Mouse (Mus musculus): ENCODE data around the gene Zkscan8. TPM values are rescaled to one million over a fixed set of nuclear protein-coding genes. Genes with fewer than 3 reads are reported as not detected.

Gene Zkscan8
- polyA plus RNA-seq, 1 experiment from 2014 or later = 3.2 TPM

Other genes with a start within 250 kb of the Zkscan8 start
- not detected in 2 replicates for gene Gpx5, start 238.4 kb downstream of the Zkscan8 start, polyA plus RNA-seq (2015; fragmentation: Nextera tagmentation; extraction: Ambion mirVana)
- gene Gpx6, start 219.0 kb downstream of the Zkscan8 start, polyA plus RNA-seq (2015; fragmentation: Nextera tagmentation; extraction: Ambion mirVana) = 1.7 and 1.9 TPM in 2 replicates
- not detected in 2 replicates for gene Olfr1367, start 184.2 kb downstream of the Zkscan8 start, polyA plus RNA-seq (2015; fragmentation: Nextera tagmentation; extraction: Ambion mirVana)
- gene Zscan12, start 168.3 kb downstream of the Zkscan8 start, polyA plus RNA-seq (2015; fragmentation: Nextera tagmentation; extraction: Ambion mirVana) = 10.4 and 11.3 TPM in 2 replicates
- 49.1 and 58.1 TPM in 2 replicates for gene Zkscan3, start 128.4 kb downstream of the Zkscan8 start, polyA plus RNA-seq (2015; fragmentation: Nextera tagmentation; extraction: Ambion mirVana)
- 1.4 and 1.5 TPM in 2 replicates for gene Pgbd1, start 90.1 kb downstream of the Zkscan8 start, polyA plus RNA-seq (2015; fragmentation: Nextera tagmentation; extraction: Ambion mirVana)
- gene Zscan26, start 77.4 kb downstream of the Zkscan8 start, polyA plus RNA-seq (2015; fragmentation: Nextera tagmentation; extraction: Ambion mirVana) = 18.1 and 23.6 TPM in 2 replicates
- gene Nkapl, start 62.6 kb downstream of the Zkscan8 start, polyA plus RNA-seq (2015; fragmentation: Nextera tagmentation; extraction: Ambion mirVana) = 0.82 and 1.3 TPM in 2 replicates
- gene Zkscan4, start 52.2 kb downstream of the Zkscan8 start, polyA plus RNA-seq (2015; fragmentation: Nextera tagmentation; extraction: Ambion mirVana) = 1.1 and 1.2 TPM in 2 replicates
- gene Gm10065, start 51.7 kb downstream of the Zkscan8 start, polyA plus RNA-seq (2015; fragmentation: Nextera tagmentation; extraction: Ambion mirVana) = not detected in 2 replicates
- gene AK157302, start 35.9 kb downstream of the Zkscan8 start, polyA plus RNA-seq (2015; fragmentation: Nextera tagmentation; extraction: Ambion mirVana) = 0.22 TPM in 2 replicates
- gene Gm11273, start 29.7 kb downstream of the Zkscan8 start, polyA plus RNA-seq (2015; fragmentation: Nextera tagmentation; extraction: Ambion mirVana) = 4.9 and 9.3 TPM in 2 replicates
- 0.04 TPM in 1 of 2 replicates, not detected in the other for gene Olfr1366, start 11.7 kb upstream of the Zkscan8 start, polyA plus RNA-seq (2015; fragmentation: Nextera tagmentation; extraction: Ambion mirVana)
- gene Olfr1535, start 28.8 kb upstream of the Zkscan8 start, polyA plus RNA-seq (2015; fragmentation: Nextera tagmentation; extraction: Ambion mirVana) = not detected in 2 replicates
- not detected in 2 replicates for gene Olfr1364, start 50.6 kb upstream of the Zkscan8 start, polyA plus RNA-seq (2015; fragmentation: Nextera tagmentation; extraction: Ambion mirVana)
- not detected in 2 replicates for gene Olfr1362, start 82.9 kb upstream of the Zkscan8 start, polyA plus RNA-seq (2015; fragmentation: Nextera tagmentation; extraction: Ambion mirVana)
- gene Olfr11, start 111.4 kb upstream of the Zkscan8 start, polyA plus RNA-seq (2015; fragmentation: Nextera tagmentation; extraction: Ambion mirVana) = not detected in 2 replicates
- not detected in 2 replicates for gene Olfr1361, start 132.3 kb upstream of the Zkscan8 start, polyA plus RNA-seq (2015; fragmentation: Nextera tagmentation; extraction: Ambion mirVana)
- not detected in 2 replicates for gene Olfr1360, start 146.3 kb upstream of the Zkscan8 start, polyA plus RNA-seq (2015; fragmentation: Nextera tagmentation; extraction: Ambion mirVana)
- not detected in 2 replicates for gene Olfr1359, start 167.0 kb upstream of the Zkscan8 start, polyA plus RNA-seq (2015; fragmentation: Nextera tagmentation; extraction: Ambion mirVana)
- gene Hist1h2bl, start 185.0 kb upstream of the Zkscan8 start, polyA plus RNA-seq (2015; fragmentation: Nextera tagmentation; extraction: Ambion mirVana) = 8.9 and 16.3 TPM in 2 replicates
- gene Hist1h2ai, start 185.3 kb upstream of the Zkscan8 start, polyA plus RNA-seq (2015; fragmentation: Nextera tagmentation; extraction: Ambion mirVana) = 110 and 183 TPM in 2 replicates
- 43.7 and 67.6 TPM in 2 replicates for gene Hist1h3h, start 186.5 kb upstream of the Zkscan8 start, polyA plus RNA-seq (2015; fragmentation: Nextera tagmentation; extraction: Ambion mirVana)
- gene Hist1h2bm, start 190.9 kb upstream of the Zkscan8 start, polyA plus RNA-seq (2015; fragmentation: Nextera tagmentation; extraction: Ambion mirVana) = 22.0 and 29.1 TPM in 2 replicates
- 1.0 and 1.8 TPM in 2 replicates for gene Hist1h4j, start 203.9 kb upstream of the Zkscan8 start, polyA plus RNA-seq (2015; fragmentation: Nextera tagmentation; extraction: Ambion mirVana)
- gene Hist1h4k, start 219.4 kb upstream of the Zkscan8 start, polyA plus RNA-seq (2015; fragmentation: Nextera tagmentation; extraction: Ambion mirVana) = 16.8 and 24.8 TPM in 2 replicates
- gene Hist1h2ak, start 222.7 kb upstream of the Zkscan8 start, polyA plus RNA-seq (2015; fragmentation: Nextera tagmentation; extraction: Ambion mirVana) = 162 and 249 TPM in 2 replicates
- 22.7 and 35.8 TPM in 2 replicates for gene Hist1h2bn, start 223.0 kb upstream of the Zkscan8 start, polyA plus RNA-seq (2015; fragmentation: Nextera tagmentation; extraction: Ambion mirVana)
- gene Hist1h1b, start 249.5 kb upstream of the Zkscan8 start, polyA plus RNA-seq (2015; fragmentation: Nextera tagmentation; extraction: Ambion mirVana) = 71.7 and 80.7 TPM in 2 replicates

All from thymus, postnatal 0 days (tissue).